Mouse (Mus musculus): ENCODE data around the gene Abca7.
"Not testable (repeated sequence)": the region's sequence is repeated elsewhere in the genome, so short reads cannot be mapped to it uniquely, and the experiment has no call there.

The Abca7 gene

GRCm38 (mm10) chr10:79996272-79997033 is at the start of gene Abca7:
Abca7 (plus strand) TSS chr10:79996494.
- ATAC-seq (ENCODE audit: low TSS enrichment) = peak; percentile 93

GRCm38 (mm10) chr10:79946752-79947322 is 49.5 kb upstream of the Abca7 start:
- no peak for ATAC-seq (ENCODE audit: low TSS enrichment)

- ATAC-seq (ENCODE audit: low TSS enrichment) = no peak
Observed at GRCm38 (mm10) chr10:79947502-79947901, 48.8 kb upstream of the Abca7 start.

DNA sequence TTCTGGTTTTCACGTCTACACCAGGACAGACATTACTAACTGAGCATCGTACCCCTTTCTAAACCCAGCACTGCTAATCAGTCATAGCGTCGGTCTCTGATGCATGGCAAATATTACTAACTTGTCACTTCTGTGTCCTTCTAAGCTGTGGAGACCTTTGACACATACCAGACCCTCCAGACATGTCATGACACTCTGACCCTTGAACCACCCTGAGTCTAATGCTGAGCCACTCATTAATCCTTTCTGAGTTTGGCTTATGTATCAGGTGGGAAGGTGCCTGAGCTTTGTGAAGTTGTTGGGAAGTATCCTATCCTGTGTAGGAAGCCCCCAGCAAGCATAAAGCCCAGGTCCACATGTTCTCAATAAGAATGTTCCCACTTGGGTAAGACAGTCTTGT is 46.4 kb upstream of the Abca7 start:
- no peak for ATAC-seq (ENCODE audit: low TSS enrichment)

DNA sequence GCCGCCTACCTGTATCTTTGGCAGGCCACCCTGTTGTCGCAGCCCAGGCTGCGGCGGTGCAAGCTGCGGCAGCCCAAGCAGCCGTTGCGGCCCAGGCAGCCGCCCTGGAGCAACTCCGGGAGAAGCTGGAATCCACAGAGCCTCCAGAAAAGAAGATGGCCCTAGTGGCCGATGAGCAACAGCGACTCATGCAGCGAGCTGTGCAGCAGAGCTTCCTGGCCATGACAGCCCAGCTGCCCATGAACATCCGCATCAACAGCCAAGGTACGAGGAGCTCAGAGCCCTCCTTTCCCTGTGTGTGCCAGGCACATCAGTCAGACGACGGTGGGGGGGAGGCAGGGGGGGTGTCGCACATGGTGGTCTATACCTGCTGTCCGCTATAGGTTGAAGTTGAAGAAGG is 45.6 kb upstream of the Abca7 start:
- ATAC-seq (ENCODE audit: low TSS enrichment) = no peak

GRCm38 (mm10) chr10:79953946-79954345 is 42.3 kb upstream of the Abca7 start:
- no peak for ATAC-seq (ENCODE audit: low TSS enrichment)

GRCm38 (mm10) chr10:79955691-79956090 is 40.6 kb upstream of the Abca7 start:
- no peak for ATAC-seq (ENCODE audit: low TSS enrichment)

GRCm38 (mm10) chr10:79956643-79957154 is 39.6 kb upstream of the Abca7 start:
- no peak for ATAC-seq (ENCODE audit: low TSS enrichment)

- 0 out of 2 replicates have a peak, but pooled peaks have one; percentile 32 for ATAC-seq (ENCODE audit: low TSS enrichment)
Observed at GRCm38 (mm10) chr10:79958140-79958816, 38.0 kb upstream of the Abca7 start.

DNA sequence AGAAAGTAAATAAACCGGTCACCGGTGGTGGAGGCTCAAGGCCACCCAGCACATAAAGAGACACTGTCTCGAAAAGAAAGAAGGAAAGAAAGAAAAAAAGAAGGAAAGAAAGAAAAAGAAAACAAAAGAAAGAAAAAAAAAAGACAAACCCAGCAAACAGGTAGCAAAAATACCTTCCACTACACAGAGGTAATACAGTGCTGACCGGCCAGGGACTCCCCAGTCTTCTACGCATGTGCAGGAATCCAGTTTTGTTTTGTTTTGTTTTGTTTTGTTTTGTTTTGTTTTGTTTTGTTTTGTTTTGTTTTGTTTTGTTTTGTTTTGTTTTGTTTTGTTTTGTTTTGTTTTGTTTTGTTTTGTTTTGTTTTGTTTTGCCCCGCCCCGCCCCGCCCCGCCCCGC is 36.9 kb upstream of the Abca7 start:
- not testable (repeated sequence) for ATAC-seq (ENCODE audit: low TSS enrichment)

- ATAC-seq (ENCODE audit: low TSS enrichment) = peak; percentile 92
Observed at GRCm38 (mm10) chr10:79959847-79960601, 36.3 kb upstream of the Abca7 start, which contains the start of gene Wdr18. Wdr18 (plus strand) TSS chr10:79960152.

DNA sequence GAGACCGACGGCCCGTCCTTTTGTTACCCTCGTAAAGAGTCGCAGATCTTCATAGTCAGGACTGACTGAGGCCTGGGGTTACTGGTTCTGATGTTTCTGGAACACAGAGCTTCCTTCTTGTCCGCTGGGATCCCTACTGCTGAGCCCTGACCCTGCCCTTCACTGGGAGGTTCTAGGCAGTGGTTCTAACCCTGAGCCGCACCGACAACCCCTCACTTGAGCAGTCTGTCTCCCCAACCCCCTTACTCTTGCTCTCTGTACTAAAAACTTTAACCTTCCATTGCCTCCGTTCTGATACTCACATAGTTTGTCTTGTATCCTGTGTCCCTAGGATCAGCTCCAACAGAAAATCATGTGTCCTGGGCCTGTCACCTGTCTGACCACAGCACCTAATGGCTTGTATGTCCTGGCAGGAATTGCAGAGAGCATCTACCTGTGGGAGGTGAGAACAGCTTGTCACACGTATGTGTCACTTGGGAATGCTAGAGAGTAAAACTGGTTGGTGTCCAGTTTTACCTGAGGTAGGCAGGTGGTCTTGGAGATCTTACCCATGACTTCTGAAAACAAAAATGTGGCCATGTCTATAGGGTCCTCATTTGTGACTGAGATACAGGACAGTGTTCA is 35.5 kb upstream of the Abca7 start:
- ATAC-seq (ENCODE audit: low TSS enrichment) = no peak

GRCm38 (mm10) chr10:79964727-79965126 is 31.6 kb upstream of the Abca7 start:
- ATAC-seq (ENCODE audit: low TSS enrichment) = no peak

DNA sequence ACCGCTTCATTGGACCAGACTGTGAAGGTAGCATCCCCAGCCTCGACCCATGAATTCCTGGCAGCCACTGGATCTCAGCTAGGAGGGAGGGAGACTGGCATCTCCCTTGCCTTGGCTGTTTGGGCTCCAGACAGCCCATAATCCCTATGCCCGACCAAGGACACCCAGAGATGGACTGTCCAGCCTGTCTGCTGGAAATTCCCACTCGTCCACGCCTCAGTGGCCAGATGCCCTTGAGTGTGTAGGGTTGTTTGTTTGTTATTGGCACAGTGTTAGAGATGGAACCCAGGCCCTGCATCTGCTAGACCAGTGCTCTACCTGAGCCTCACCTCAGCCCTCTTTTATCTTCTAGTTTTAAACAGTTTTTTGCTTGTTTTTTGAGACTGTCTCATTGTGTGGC is 31.0 kb upstream of the Abca7 start:
- no peak for ATAC-seq (ENCODE audit: low TSS enrichment)

DNA sequence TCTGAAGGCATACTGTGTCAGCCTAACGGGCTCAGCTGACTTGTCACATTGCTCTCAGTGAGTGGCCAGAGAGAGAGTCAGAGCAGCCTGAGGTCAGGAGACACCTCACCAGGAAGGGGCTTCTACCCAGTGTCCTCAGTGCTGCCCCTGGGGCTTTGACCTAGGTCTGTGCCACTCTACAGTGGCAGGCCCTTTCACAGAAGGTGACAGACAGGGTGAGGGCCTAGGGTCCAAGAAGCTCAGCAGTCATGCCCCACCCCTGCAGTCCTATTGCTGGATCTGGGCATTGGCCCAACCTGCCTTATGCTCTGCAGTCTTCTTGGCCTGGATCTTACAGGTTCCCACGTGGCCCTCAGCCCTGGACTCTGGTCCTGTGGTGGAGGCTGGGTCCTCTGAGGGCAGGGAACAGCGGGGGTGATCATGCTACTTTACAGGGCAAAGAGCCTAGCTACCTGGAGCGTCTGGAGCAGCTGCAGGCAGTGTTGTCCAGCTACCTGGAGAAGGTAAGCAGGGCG is 29.4 kb upstream of the Abca7 start:
- no peak for ATAC-seq (ENCODE audit: low TSS enrichment)

DNA sequence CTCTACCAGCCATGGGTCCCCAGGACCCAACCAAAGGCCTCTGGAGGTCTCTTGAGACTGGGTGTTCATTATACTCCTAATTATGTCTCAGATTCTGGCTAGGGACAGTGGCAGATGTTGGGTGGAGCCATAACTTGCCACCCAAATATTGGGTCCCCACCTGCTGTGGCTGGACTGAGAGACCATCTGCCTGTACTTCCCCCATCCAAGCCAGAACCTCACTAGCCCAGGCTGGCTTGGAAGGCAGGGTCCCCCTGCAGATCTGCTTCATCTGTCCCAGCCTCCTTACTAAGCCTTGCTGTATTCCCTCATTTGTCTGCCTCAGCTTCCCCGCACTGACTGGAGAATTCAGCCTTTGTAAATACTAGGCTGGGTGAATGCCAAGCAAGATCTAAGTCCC is 28.1 kb upstream of the Abca7 start:
- no peak for ATAC-seq (ENCODE audit: low TSS enrichment)

DNA sequence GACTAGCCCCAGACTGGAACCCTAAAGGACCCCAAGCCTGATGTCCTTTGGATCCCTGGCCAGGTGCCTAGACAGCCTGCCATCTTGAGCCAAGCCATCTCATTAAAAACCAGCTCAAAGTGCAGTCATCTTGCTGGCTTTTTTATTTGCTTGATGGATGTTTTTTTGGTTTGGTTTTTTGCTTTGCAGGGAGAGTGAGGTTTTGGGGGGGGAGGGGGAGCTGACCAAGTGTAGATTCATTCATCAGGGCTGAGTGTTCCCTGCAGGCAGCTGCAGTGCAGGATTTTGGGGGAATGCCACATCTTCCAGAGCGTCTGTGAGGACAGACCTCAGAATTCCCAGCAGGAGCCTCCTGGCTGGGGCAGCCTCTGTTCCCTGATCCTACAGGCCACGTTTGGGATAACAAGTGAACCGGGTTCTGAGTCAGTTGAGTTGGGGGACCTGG is 27.1 kb upstream of the Abca7 start:
- no peak; the same call in 1 of the 2 replicates for ATAC-seq (ENCODE audit: low TSS enrichment)

DNA sequence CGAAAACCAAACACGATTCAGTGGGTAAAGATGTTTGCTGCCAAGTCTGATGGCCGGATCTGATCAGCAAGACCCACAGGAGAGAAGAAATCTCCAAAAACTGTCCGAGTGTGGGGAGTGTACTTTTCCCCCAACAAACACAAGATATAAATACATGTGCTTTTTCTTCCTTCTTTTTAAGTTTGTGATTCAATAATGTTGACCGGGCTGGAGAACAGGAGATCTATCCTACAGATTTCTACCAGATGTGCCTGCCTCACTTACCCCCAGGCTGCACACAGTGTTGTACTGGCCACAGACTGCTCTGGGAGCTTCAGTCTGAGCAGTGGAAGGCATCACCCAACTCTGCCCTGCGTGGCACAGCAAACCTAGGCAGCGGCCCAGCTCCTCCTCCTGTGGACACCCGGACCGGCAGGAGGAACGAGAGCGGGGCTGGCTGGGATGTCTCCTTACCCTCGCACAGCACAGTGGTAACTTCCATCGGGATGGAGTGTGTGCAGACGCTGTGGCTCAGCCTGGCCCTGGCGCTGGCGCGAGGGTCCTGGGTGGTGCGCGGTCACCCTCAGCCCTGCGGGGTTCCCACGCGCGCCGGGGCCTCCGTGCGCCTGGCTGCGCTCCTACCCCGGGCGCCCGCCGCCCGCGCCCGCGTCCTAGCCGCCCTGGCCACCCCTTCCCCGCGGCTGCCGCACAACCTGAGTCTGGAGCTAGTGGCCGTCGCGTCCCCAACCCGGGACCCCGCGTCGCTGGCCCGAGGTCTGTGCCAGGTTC is 25.7 kb upstream of the Abca7 start, which contains the start of gene Grin3b:
Grin3b (plus strand) TSS at position 301 of the 768 bp plus-strand sequence.
- no peak; the same call in 1 of the 2 replicates for ATAC-seq (ENCODE audit: low TSS enrichment)

DNA sequence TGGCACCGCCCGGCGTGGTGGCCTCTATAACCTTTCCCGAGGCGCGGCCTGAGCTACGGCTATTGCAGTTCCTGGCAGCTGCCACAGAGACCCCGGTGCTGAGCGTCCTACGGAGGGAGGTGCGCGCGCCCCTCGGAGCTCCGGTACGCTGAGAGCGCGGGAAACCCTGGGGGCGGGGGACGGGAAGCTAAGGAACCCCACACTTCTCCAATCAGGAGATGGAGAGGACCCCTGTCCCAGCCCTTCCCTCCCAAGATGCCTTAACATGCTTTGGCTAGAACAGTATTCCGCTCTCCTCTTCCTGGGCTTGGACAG is 25.2 kb upstream of the Abca7 start:
- ATAC-seq (ENCODE audit: low TSS enrichment) = no peak

DNA sequence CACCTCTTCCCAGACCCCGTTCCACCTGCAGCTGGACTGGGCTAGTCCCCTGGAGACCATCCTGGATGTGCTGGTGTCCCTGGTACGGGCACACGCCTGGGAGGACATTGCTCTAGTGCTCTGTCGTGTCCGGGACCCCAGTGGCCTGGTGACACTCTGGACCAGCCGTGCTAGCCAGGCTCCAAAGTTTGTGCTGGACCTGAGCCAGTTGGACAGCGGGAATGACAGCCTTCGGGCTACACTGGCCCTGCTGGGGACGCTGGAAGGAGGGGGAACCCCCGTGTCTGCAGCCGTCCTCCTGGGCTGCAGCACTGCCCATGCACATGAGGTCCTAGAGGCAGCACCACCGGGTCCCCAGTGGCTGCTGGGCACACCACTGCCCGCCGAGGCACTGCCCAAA is 23.5 kb upstream of the Abca7 start:
- ATAC-seq (ENCODE audit: low TSS enrichment) = no peak
